Mouse (Mus musculus) kidney, embryonic 14.5 days (tissue): Measurements from ENCODE around the gene Olfr912. TPM values are rescaled to one million over a fixed set of nuclear protein-coding genes. Genes with fewer than 3 reads are reported as not detected.

Experiments
- ATAC-seq: fragments of 200-750 bp; cut with Nextera tagmentation; 2 replicates; pipeline ENCODE4 v1.8.0; 2017; ENCODE audit warnings: moderate number of reproducible peaks, mild to moderate bottlenecking, moderate TSS enrichment, moderate library complexity; ENCODE audit not compliant: low FRiP score, low TSS enrichment
- H3K27ac ChIP-seq: fragments of 300-500 bp; sonication (generic); 2 replicates; pipeline ENCODE4 v1.5.1; 2014; ENCODE audit warnings: low read depth, mild to moderate bottlenecking, low read length, moderate library complexity, mixed read lengths
- H3K27me3 ChIP-seq: fragments of 300-500 bp; sonication (generic); 2 replicates; pipeline ENCODE4 v1.6.1; 2014; ENCODE audit warnings: mild to moderate bottlenecking, low read length; ENCODE audit not compliant: control insufficient read depth, insufficient read depth
- H3K36me3 ChIP-seq: fragments of 300-500 bp; sonication (generic); 2 replicates; pipeline ENCODE4 v1.6.1; 2014; ENCODE audit warnings: low read length, mixed read lengths; ENCODE audit not compliant: control insufficient read depth, insufficient read depth
- H3K4me1 ChIP-seq: fragments of 300-500 bp; sonication (generic); 2 replicates; pipeline ENCODE4 v1.6.1; 2014; ENCODE audit warnings: low read length, mixed read lengths; ENCODE audit not compliant: control insufficient read depth, insufficient read depth
- H3K4me2 ChIP-seq: fragments of 300-500 bp; sonication (generic); replicated peaks from 2 replicates; pipeline ENCODE4 v1.6.1; 2014; ENCODE audit warnings: low read depth, mild to moderate bottlenecking, low read length
- H3K4me3 ChIP-seq: fragments of 300-500 bp; sonication (generic); 2 replicates; pipeline ENCODE4 v1.5.1; 2014; ENCODE audit warnings: mild to moderate bottlenecking, low read length
- H3K9ac ChIP-seq: fragments of 300-500 bp; sonication (generic); 2 replicates; pipeline ENCODE4 v1.6.1; 2014; ENCODE audit warnings: low read depth, mild to moderate bottlenecking, low read length, moderate library complexity
- H3K9me3 ChIP-seq: fragments of 300-500 bp; sonication (generic); 2 replicates; pipeline ENCODE4 v1.6.1; 2016; ENCODE audit warnings: low read length; ENCODE audit not compliant: control insufficient read depth
- WGBS: fragments of 180-500 bp; shearing (Covaris S2); extraction: QIAGEN DNeasy Blood & Tissue Kit; methylation state at CpG from one replicate; pipeline ENCODE4 v1.1.7; 2014; 5-methylcytosine and 5-hydroxymethylcytosine counted together
- polyA plus RNA-seq: library from polyadenylated mRNA; unstranded; fragments of >200 nt; fragmentation: Nextera tagmentation; extraction: Ambion mirVana; gene quantifications from 2 replicates; pipeline ENCODE4 v1.2.1, GENCODE M21; 2014

The Olfr912 gene
- not detected in 2 replicates for polyA plus RNA-seq

DNA sequence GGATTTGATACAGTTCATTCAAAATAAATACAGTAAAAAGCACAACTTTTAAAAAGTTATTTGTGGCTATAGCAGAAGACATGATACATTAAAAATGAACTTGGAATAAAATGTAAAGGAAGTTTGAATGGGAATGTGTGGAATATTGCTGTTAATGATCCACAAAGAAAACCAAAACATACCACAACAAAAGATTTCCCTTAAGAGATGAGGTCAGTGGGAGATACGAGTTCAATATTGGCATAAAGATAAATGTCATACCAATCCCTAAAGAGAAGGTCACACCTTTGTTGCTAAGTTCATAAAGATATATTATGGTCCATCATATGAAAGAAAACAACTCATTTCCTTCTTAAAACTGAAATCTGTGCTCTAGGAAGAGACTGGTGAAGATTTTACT lies at the start of gene Olfr912:
Gene Olfr912, plus strand, starts transcription at position 301 of the 400 bp plus-strand sequence.
- Histone ChIP-seq H3K9ac (no peak within 1 kb of the TSS), H3K4me1 (no peaks in the 10 kb centered on the region), H3K4me3 (no peak within 1 kb of the TSS), H3K27ac (no peak within 1 kb of the TSS), H3K36me3 (no peaks in the 10 kb centered on the region), H3K4me2 (no peak within 1 kb of the TSS), H3K27me3 (no peaks in the 10 kb centered on the region), H3K9me3 (no peaks in the 10 kb centered on the region)
- WGBS = 74% methylated on average over 1 of the region's 1 CpGs
- ATAC-seq = no peak

DNA sequence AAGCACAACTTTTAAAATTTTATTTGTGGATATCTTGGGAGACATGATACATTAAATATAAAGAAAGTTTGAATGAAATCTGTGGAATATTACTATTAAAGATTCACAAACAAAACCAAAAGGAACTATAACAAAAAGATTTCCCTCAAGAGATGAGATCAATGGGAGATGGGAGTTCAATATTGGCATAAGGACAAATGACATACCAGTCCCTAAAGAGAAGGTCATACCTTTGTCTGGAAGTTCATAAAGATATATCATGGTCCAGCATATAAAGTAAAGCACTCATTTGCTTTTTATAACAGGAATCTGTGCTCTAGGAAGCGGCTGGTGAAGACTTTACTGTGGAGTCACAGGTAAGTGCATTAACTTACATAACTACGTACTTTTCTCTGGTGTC lies 42.4 kb upstream of the Olfr912 start, which contains the start of gene Olfr910:
Gene Olfr910, plus strand, starts transcription at position 301 of the 400 bp plus-strand sequence.
- 86% methylated on average over 2 of the region's 2 CpGs for WGBS
- no peaks in the 10 kb centered on the region for H3K9me3 ChIP-seq
- H3K27me3 ChIP-seq = no peaks in the 10 kb centered on the region
- H3K27ac ChIP-seq = no peak within 1 kb of the TSS
- no peaks in the 10 kb centered on the region for H3K36me3 ChIP-seq
- H3K4me1 ChIP-seq = no peaks in the 10 kb centered on the region
- H3K4me2 ChIP-seq = no peak within 1 kb of the TSS
- H3K9ac ChIP-seq = no peak within 1 kb of the TSS
- no peak within 1 kb of the TSS for H3K4me3 ChIP-seq
- ATAC-seq = no peak

DNA sequence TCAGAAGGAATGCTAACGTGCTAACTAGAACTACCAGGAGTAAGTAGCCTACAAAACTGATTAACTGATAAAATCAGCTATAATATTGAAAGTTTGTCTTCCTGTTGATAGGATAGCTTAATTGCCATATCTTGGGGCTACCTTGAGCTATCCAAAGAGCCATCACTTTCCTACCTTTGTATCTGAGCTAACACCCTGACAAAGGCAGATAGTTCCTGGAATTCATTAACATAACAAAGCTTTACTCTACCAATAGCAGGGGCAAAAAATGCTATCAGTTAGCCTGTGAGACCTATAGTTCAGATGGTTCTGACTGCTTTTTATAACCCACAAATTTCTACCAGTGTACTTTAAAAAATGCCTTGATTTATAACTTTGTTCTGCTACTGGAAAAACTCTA lies 11.1 kb downstream of the Olfr912 start:
- Histone ChIP-seq H3K9ac (no peak overlapping the region), H3K27me3 (no peaks in the 10 kb centered on the region), H3K9me3 (no peaks in the 10 kb centered on the region), H3K27ac (no peak overlapping the region), H3K36me3 (no peaks in the 10 kb centered on the region), H3K4me1 (no peaks in the 10 kb centered on the region), H3K4me2 (no peak overlapping the region), H3K4me3 (no peak overlapping the region)
- ATAC-seq = no peak
- WGBS = 54% methylated on average over 1 of the region's 1 CpGs

DNA sequence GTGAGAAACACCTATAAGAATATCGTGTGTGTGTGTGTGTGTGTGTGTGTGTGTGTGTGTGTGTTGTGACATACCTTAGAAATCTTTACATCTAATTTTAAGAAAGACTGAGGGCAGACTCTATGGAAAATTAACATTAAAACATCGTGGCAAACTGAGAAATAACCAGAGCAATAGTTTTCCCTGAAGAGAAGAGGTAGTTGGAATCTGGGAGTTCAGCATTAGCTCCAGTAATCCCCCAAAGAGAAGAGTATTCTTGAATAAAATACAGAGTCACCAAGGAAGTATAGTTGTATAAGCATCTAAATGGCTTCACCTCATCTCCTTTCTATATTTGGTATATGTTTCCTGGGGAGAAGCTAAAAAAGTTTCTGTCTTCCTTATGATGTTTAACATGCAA lies 12.5 kb downstream of the Olfr912 start, which contains the start of gene Olfr913:
Gene Olfr913, plus strand, starts transcription at position 301 of the 400 bp plus-strand sequence.
- no peak for ATAC-seq
- Histone ChIP-seq H3K4me3 (no peak within 1 kb of the TSS), H3K27me3 (no peaks in the 10 kb centered on the region), H3K4me2 (no peak within 1 kb of the TSS), H3K27ac (no peak within 1 kb of the TSS), H3K9me3 (no peaks in the 10 kb centered on the region), H3K36me3 (no peaks in the 10 kb centered on the region), H3K4me1 (no peaks in the 10 kb centered on the region), H3K9ac (no peak within 1 kb of the TSS)
- WGBS = 59% methylated on average over 2 of the region's 2 CpGs

DNA sequence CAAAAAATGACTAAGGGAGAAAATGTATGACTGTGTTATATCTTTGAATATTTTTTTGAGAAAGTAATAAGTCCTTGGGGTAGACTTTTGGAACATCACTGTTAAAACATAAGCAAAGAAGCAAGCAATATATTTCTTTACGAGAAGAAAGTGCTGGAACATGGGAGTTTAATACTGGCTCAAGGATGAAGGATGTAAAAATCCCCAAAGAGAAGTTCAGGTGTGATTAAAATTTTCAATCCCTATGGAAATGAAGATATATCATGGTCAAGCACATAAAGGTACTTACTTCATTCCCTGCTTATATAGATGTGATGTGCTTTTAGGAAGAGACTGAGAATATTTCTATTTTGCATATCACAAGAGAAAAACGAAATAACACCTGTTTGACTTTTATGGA lies 24.8 kb downstream of the Olfr912 start, which contains the start of gene Olfr914:
Gene Olfr914, plus strand, starts transcription at position 301 of the 400 bp plus-strand sequence.
- H3K9me3 ChIP-seq = no peaks in the 10 kb centered on the region
- no peaks in the 10 kb centered on the region for H3K27me3 ChIP-seq
- H3K9ac ChIP-seq = no peak within 1 kb of the TSS
- no peaks in the 10 kb centered on the region for H3K4me1 ChIP-seq
- no peak within 1 kb of the TSS for H3K4me2 ChIP-seq
- no peak within 1 kb of the TSS for H3K27ac ChIP-seq
- H3K4me3 ChIP-seq = no peak within 1 kb of the TSS
- 72% methylated on average over 2 of the region's 2 CpGs for WGBS
- H3K36me3 ChIP-seq = no peaks in the 10 kb centered on the region
- no peak for ATAC-seq

DNA sequence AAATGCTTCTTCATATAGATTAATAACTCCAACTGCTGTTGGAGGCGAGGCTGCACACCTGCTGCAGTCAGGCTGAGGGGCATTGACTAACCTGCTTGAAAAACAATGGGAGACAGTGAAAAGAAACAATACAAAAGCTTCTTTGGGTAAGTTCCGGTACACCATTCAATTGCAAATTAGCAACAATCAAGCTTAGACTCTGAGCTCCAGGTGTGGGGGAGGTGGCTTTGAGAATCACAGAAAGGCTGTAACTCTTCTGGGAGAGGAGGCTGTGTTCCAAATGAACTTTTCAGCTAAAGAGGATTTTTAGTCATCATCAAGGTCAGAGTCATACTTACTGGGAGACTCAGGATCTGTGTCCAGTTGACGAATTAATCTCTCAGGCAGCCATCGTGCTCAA lies 52.4 kb downstream of the Olfr912 start:
- Histone ChIP-seq H3K4me2 (no peak overlapping the region), H3K27me3 (no peaks in the 10 kb centered on the region), H3K36me3 (no peaks in the 10 kb centered on the region), H3K9ac (no peak overlapping the region), H3K27ac (no peak overlapping the region), H3K4me3 (no peak overlapping the region), H3K4me1 (no peaks in the 10 kb centered on the region), H3K9me3 (no peaks in the 10 kb centered on the region)
- WGBS = 87% methylated on average over 4 of the region's 4 CpGs
- no peak for ATAC-seq

Other genes starting within 250 kb of the Olfr912 start
- gene Olfr898, start 231.8 kb upstream of the Olfr912 start, polyA plus RNA-seq = not detected in 2 replicates
- not detected in 2 replicates for gene Olfr250, start 213.3 kb upstream of the Olfr912 start, polyA plus RNA-seq
- not detected in 2 replicates for gene Olfr251, start 203.1 kb upstream of the Olfr912 start, polyA plus RNA-seq
- gene Olfr147, start 178.5 kb upstream of the Olfr912 start, polyA plus RNA-seq = not detected in 2 replicates
- gene Olfr901, start 150.7 kb upstream of the Olfr912 start, polyA plus RNA-seq = not detected in 2 replicates
- gene Olfr902, start 132.5 kb upstream of the Olfr912 start, polyA plus RNA-seq = not detected in 2 replicates
- not detected in 2 replicates for gene Olfr904, start 117.0 kb upstream of the Olfr912 start, polyA plus RNA-seq
- not detected in 2 replicates for gene Olfr905, start 109.1 kb upstream of the Olfr912 start, polyA plus RNA-seq
- gene Olfr906, start 93.1 kb upstream of the Olfr912 start, polyA plus RNA-seq = not detected in 2 replicates
- gene Olfr907, start 84.4 kb upstream of the Olfr912 start, polyA plus RNA-seq = not detected in 2 replicates
- gene Olfr911-ps1, start 58.6 kb upstream of the Olfr912 start, polyA plus RNA-seq = not detected in 2 replicates
- gene Olfr910, start 42.3 kb upstream of the Olfr912 start, polyA plus RNA-seq = not detected in 2 replicates
- gene Olfr913, start 12.6 kb downstream of the Olfr912 start, polyA plus RNA-seq = not detected in 2 replicates
- not detected in 2 replicates for gene Olfr914, start 24.9 kb downstream of the Olfr912 start, polyA plus RNA-seq
- gene Olfr916, start 79.7 kb downstream of the Olfr912 start, polyA plus RNA-seq = not detected in 2 replicates
- gene Olfr917, start 85.7 kb downstream of the Olfr912 start, polyA plus RNA-seq = not detected in 2 replicates
- gene Olfr918, start 94.4 kb downstream of the Olfr912 start, polyA plus RNA-seq = not detected in 2 replicates
- gene Olfr919, start 123.5 kb downstream of the Olfr912 start, polyA plus RNA-seq = not detected in 2 replicates
- gene Vwa5a, start 138.1 kb downstream of the Olfr912 start, polyA plus RNA-seq = 11.5 and 19.9 TPM in 2 replicates
- 0.05 TPM in 1 of 2 replicates, not detected in the other for gene Olfr920, start 172.1 kb downstream of the Olfr912 start, polyA plus RNA-seq
- gene Olfr921, start 192.9 kb downstream of the Olfr912 start, polyA plus RNA-seq = not detected in 2 replicates
- gene Olfr922, start 234.4 kb downstream of the Olfr912 start, polyA plus RNA-seq = not detected in 2 replicates
- not detected in 2 replicates for gene Olfr923, start 246.4 kb downstream of the Olfr912 start, polyA plus RNA-seq